Mouse (Mus musculus) neural tube, embryonic 11.5 days (tissue): ENCODE measurements around the gene Tbc1d16. TPM values are rescaled to one million over a fixed set of nuclear protein-coding genes. Genes with fewer than 3 reads are reported as not detected.
"Not testable (repeated sequence)": the region's sequence is repeated elsewhere in the genome, so short reads cannot be mapped to it uniquely, and the experiment has no call there.

Experiments used
- ATAC-seq: fragments of 200-750 bp; cut with Nextera tagmentation; 2 replicates; pipeline ENCODE4 v1.8.0; 2017; ENCODE audit warnings: moderate number of reproducible peaks, mild to moderate bottlenecking, moderate TSS enrichment, moderate library complexity; ENCODE audit not compliant: insufficient read depth, low FRiP score, low TSS enrichment
- DNase-seq: peaks from one replicate; pipeline ENCODE4 v3.0.0-alpha.2; 2015; ENCODE audit warnings: low spot score
- H3K27ac ChIP-seq: fragments of 300-500 bp; sonication (generic); 2 replicates; pipeline ENCODE4 v1.5.1; 2014; ENCODE audit warnings: low read depth, mild to moderate bottlenecking, low read length
- H3K27me3 ChIP-seq: fragments of 300-500 bp; sonication (generic); 2 replicates; pipeline ENCODE4 v1.6.1; 2014; ENCODE audit warnings: mild to moderate bottlenecking, low read length, mixed read lengths; ENCODE audit not compliant: control insufficient read depth, insufficient read depth
- H3K36me3 ChIP-seq: fragments of 300-500 bp; sonication (generic); 2 replicates; pipeline ENCODE4 v1.6.1; 2014; ENCODE audit warnings: mild to moderate bottlenecking, low read length, moderate library complexity, mixed read lengths; ENCODE audit not compliant: control insufficient read depth, insufficient read depth
- H3K4me1 ChIP-seq: fragments of 300-500 bp; sonication (generic); 2 replicates; pipeline ENCODE4 v1.6.1; 2014; ENCODE audit warnings: low read length, mixed read lengths; ENCODE audit not compliant: control insufficient read depth, insufficient read depth
- H3K4me2 ChIP-seq: fragments of 300-500 bp; sonication (generic); 2 replicates; pipeline ENCODE4 v1.6.1; 2014; ENCODE audit warnings: low read depth, mild to moderate bottlenecking, moderate library complexity
- H3K4me3 ChIP-seq: fragments of 300-500 bp; sonication (generic); 2 replicates; pipeline ENCODE4 v1.5.1; 2014; ENCODE audit warnings: low read depth, low read length
- H3K9ac ChIP-seq: fragments of 300-500 bp; sonication (generic); 2 replicates; pipeline ENCODE4 v1.6.1; 2014; ENCODE audit warnings: mild to moderate bottlenecking, low read length
- H3K9me3 ChIP-seq: fragments of 300-500 bp; sonication (generic); 2 replicates; pipeline ENCODE4 v1.6.1; 2016; ENCODE audit warnings: low read length; ENCODE audit not compliant: control insufficient read depth
- WGBS: fragments of 180-500 bp; shearing (Covaris S2); extraction: QIAGEN DNeasy Blood & Tissue Kit; methylation state at CpG from one replicate; pipeline ENCODE4 v1.1.7; 2014; 5-methylcytosine and 5-hydroxymethylcytosine counted together
- polyA plus RNA-seq: library from polyadenylated mRNA; unstranded; fragments of >200 nt; fragmentation: Nextera tagmentation; extraction: Ambion mirVana; gene quantifications from 2 replicates; pipeline ENCODE4 v1.2.1, GENCODE M21; 2014

The Tbc1d16 gene
- polyA plus RNA-seq, 1 experiment from 2014 or later: 15.2 TPM

DNA sequence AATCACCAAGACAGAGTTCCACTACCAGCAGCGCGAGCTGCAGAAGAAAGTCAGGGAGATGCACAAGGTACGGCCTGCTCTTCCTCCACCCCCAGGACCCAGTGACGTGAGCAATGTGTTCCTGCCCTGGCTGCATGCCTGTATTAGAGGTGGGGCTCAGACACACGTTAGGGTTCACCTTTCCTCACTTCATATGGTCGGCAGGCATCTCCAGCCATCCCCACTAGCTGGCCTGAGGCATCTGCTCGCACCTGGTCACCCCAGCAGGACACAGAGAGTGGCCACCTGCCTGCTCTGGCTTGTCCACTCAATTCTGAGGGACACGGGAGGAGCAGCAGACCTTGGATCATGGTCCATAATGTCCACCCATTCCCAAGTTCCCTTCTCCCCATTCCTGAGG, 31.7 kb upstream of the Tbc1d16 start:
- Histone ChIP-seq H3K9me3 (no peaks in the 10 kb centered on the region), H3K9ac (no peak overlapping the region), H3K36me3 (no peaks in the 10 kb centered on the region), H3K4me3 (no peak overlapping the region), H3K4me2 (no peak overlapping the region), H3K4me1 (no peaks in the 10 kb centered on the region), H3K27ac (no peak overlapping the region), H3K27me3 (no peaks in the 10 kb centered on the region)
- 87% methylated on average over 8 of the region's 8 CpGs for WGBS
- no peak for DNase-seq
- ATAC-seq: no peak

DNA sequence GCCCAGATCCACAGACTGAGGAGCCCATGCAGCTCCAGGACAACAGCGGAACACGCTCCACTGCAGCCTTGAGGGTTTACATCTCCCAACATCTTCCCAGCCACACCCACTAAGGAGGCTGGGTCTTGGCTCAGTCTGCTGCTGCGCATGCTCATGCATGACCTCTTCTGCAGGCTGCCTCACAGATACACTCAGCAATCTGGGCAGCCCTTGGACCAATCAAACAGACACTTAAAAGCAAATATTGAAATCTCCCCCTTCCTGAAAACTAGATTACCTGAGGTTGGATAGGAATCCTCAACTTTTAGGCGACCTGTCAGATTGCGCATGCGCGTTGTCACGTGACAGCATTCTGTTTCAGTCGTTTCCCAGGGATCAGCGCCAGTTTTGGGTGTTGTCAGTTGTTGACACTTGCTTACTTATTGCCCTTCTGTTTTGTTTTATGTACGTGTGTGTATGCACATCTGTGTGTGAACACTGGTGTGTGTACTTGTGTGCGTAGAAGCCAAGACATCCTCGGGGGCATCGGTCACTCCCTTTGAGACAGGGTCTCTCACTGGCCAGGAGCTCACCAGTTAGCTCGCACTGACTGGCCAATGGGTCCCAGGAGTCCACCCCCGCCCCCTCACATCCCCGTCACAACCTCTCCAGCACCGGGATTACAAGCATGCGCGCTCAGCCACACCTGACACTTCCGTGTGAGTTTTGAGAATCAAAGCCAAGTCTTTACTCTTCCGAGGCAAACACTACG, 30.4 kb upstream of the Tbc1d16 start:
- DNase-seq (peak; percentile 55), ATAC-seq (no peak)
- Histone ChIP-seq H3K4me3 (0 out of 2 replicates have a peak overlapping the region, but pooled peaks have one; percentile 13), H3K4me1 (no peaks in the 10 kb centered on the region), H3K36me3 (no peaks in the 10 kb centered on the region), H3K27me3 (no peaks in the 10 kb centered on the region), H3K9me3 (no peaks in the 10 kb centered on the region), H3K9ac (no peak overlapping the region), H3K27ac (no peak overlapping the region), H3K4me2 (peak overlapping the region; percentile 31)
- 72% methylated on average over 23 of the region's 23 CpGs for WGBS

GRCm38 (mm10) chr11:119258216-119258571, 29.9 kb upstream of the Tbc1d16 start:
- Histone ChIP-seq H3K4me2 (peak overlapping the region; percentile 31), H3K9me3 (no peaks in the 10 kb centered on the region), H3K4me1 (no peaks in the 10 kb centered on the region), H3K9ac (no peak overlapping the region), H3K27me3 (no peaks in the 10 kb centered on the region), H3K4me3 (no peak overlapping the region), H3K27ac (no peak overlapping the region), H3K36me3 (no peaks in the 10 kb centered on the region)
- WGBS: 62% methylated on average over 9 of the region's 9 CpGs
- no peak for ATAC-seq
- DNase-seq: no peak

DNA sequence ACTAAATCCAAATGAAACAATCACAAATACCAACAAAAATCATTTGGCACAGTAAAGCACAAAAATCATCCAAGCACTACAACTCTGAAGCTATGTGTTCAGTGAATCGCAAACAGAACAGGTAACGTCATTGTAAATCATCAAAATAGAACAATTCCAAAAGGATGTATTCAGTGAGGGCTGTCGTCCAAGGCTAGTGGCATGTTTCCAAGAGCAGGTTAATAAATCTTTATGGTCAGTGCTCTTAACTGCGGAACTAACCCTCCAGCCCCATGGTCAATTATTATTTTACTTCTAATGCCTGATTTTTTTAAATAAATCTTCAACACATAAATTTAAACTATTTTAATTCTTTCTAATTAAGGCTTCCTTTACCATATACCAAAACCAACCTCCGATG, 28.3 kb upstream of the Tbc1d16 start:
- not testable (repeated sequence) for ATAC-seq, DNase-seq, H3K36me3 ChIP-seq, H3K27ac ChIP-seq, H3K9ac ChIP-seq, H3K9me3 ChIP-seq, H3K4me1 ChIP-seq, H3K27me3 ChIP-seq, H3K4me2 ChIP-seq, H3K4me3 ChIP-seq
- WGBS: 83% methylated on average over 5 of the region's 5 CpGs

GRCm38 (mm10) chr11:119252854-119253541, 24.7 kb upstream of the Tbc1d16 start:
- DNase-seq: peak; percentile 79
- H3K4me2 ChIP-seq: peak overlapping the region; percentile 29; the same call in 1 of the 2 replicates
- H3K4me3 ChIP-seq: no peak overlapping the region
- 0 out of 2 replicates have a peak, but pooled peaks have one; percentile 61 for ATAC-seq
- H3K36me3 ChIP-seq: no peaks in the 10 kb centered on the region
- no peaks in the 10 kb centered on the region for H3K9me3 ChIP-seq
- no peak overlapping the region for H3K27ac ChIP-seq
- WGBS: 7% methylated on average over 22 of the region's 22 CpGs
- H3K9ac ChIP-seq: peak overlapping the region; percentile 27
- H3K4me1 ChIP-seq: peaks cover 7% of the 10 kb centered on the region
- no peaks in the 10 kb centered on the region for H3K27me3 ChIP-seq

DNA sequence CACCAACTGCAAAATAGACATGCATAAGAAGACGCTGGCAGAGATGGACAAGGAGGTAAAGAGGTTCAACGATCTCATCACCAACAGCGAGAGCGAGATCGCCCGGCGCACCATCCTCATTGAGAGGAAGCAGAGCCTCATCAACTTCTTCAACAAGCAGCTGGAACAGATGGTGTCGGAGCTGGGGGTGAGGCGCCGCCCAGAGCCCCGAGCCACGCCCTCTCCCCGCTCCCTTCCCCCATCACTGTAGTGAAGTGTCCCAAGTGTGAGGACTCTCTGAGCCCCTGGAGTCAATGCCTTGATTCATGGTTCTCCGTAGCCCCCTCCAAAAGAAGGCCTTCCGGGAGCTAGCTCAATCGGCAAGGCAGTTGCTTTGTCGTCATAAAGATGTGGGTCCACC, 22.7 kb upstream of the Tbc1d16 start:
- no peaks in the 10 kb centered on the region for H3K36me3 ChIP-seq
- peaks cover 7% of the 10 kb centered on the region for H3K4me1 ChIP-seq
- ATAC-seq (no peak), DNase-seq (no peak)
- no peak overlapping the region for H3K4me3 ChIP-seq
- 38% methylated on average over 17 of the region's 17 CpGs for WGBS
- H3K4me2 ChIP-seq: no peak overlapping the region
- H3K9ac ChIP-seq: no peak overlapping the region
- no peak overlapping the region; the same call in 1 of the 2 replicates for H3K27ac ChIP-seq
- no peaks in the 10 kb centered on the region for H3K9me3 ChIP-seq
- H3K27me3 ChIP-seq: no peaks in the 10 kb centered on the region

- DNase-seq (peak; percentile 60), ATAC-seq (peak; percentile 55; the same call in 1 of the 2 replicates)
- H3K9ac ChIP-seq: no peak overlapping the region
- no peak overlapping the region for H3K4me2 ChIP-seq
- 29% methylated on average over 6 of the region's 6 CpGs for WGBS
- no peak overlapping the region for H3K27ac ChIP-seq
- H3K9me3 ChIP-seq: no peaks in the 10 kb centered on the region
- no peaks in the 10 kb centered on the region for H3K27me3 ChIP-seq
- H3K4me3 ChIP-seq: no peak overlapping the region
- peaks cover 7% of the 10 kb centered on the region for H3K4me1 ChIP-seq
- H3K36me3 ChIP-seq: no peaks in the 10 kb centered on the region
These were observed 20.7 kb upstream of the Tbc1d16 start for GRCm38 (mm10) chr11:119249011-119249410.

- not testable (repeated sequence) for H3K4me2 ChIP-seq, H3K9ac ChIP-seq, H3K4me1 ChIP-seq, ATAC-seq, H3K4me3 ChIP-seq, H3K27ac ChIP-seq, DNase-seq, H3K9me3 ChIP-seq, H3K27me3 ChIP-seq, H3K36me3 ChIP-seq
- WGBS: 92% methylated on average over 6 of the region's 6 CpGs
These were observed 17.2 kb upstream of the Tbc1d16 start for GRCm38 (mm10) chr11:119245543-119245942.

DNA sequence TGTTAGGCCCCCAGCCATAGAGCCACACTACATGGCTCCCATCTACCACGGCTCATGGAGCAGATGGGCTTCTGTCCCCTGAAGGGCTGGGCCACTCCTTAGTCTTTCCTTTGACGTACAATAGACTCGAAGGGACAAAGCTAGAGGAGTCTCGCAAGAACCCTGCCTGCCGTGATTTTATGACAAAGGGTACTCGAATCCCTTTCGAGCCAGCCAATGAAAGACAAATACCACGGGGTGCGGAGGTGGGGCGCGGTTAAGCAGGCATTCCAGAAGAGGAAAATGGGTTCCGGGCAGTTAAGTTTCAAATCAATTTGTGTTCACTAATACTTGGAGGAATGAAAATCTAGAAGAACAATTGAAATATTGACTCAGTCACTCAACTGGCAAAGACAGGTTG, 11.2 kb upstream of the Tbc1d16 start:
- no peak overlapping the region for H3K4me3 ChIP-seq
- H3K27ac ChIP-seq: no peak overlapping the region

More for the DNA sequence above, 11.2 kb upstream of the Tbc1d16 start:
- no peak for ATAC-seq
- Histone ChIP-seq H3K36me3 (peaks cover 4% of the 10 kb centered on the region; the same call in 1 of the 2 replicates), H3K9me3 (peaks cover 3% of the 10 kb centered on the region; the same call in 1 of the 2 replicates), H3K9ac (no peak overlapping the region), H3K4me1 (peaks cover 2% of the 10 kb centered on the region; the same call in 1 of the 2 replicates), H3K27me3 (no peaks in the 10 kb centered on the region), H3K4me2 (no peak overlapping the region)
- no peak for DNase-seq
- WGBS: 84% methylated on average over 12 of the region's 12 CpGs
